Mouse (Mus musculus): Measurements from ENCODE around the gene Mpv17l2.

DNA sequence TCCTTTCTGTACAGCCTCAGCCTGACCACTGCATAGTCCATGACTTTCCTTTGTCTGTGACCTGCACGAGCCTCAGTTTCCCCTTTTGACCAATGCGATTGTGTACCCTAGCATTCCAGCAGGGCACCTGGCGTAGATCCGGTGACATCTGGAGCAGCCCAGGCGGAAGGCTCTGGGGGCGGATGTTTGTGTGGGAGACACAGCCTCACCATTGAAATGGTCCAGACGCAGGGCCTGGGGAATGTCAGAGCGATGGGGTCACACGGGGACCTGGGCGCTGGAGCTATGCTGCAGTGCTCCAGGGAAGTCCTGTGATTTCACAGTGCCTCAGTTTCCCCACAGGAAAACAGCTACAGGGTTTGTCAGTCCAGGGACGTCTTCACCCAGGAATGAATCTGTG lies 18.6 kb downstream of the Mpv17l2 start:
- TF ChIP-seq CTCF (IDR thresholded peaks at IDR 0.05; ENCODE audit: insufficient read depth, low read length), result no peak
- TF ChIP-seq POLR2A (IDR thresholded peaks at IDR 0.05; ENCODE audit: borderline replicate concordance, extremely low read depth, low read depth, low read length), result no peak

All from lung, adult 2 months (tissue).